Mouse (Mus musculus): ENCODE results near the gene Mei1.

Gene Mei1

GRCm38 (mm10) chr15:82151176-82151575 is 81.4 kb downstream of the Mei1 start:
- DNase-seq (ENCODE audit: low read depth, low spot score), result no peak

- DNase-seq (ENCODE audit: low read depth, low spot score), result no peak
Observed at GRCm38 (mm10) chr15:82152022-82152421, 82.2 kb downstream of the Mei1 start.

- no peak for DNase-seq (ENCODE audit: low read depth, low spot score)
Observed at GRCm38 (mm10) chr15:82152435-82152834, 82.6 kb downstream of the Mei1 start.

- DNase-seq (ENCODE audit: low read depth, low spot score), result no peak
Observed at GRCm38 (mm10) chr15:82156298-82156697, 86.5 kb downstream of the Mei1 start.

- DNase-seq (ENCODE audit: low read depth, low spot score), result no peak
Observed at GRCm38 (mm10) chr15:82156902-82157301, 87.1 kb downstream of the Mei1 start.

- no peak for DNase-seq (ENCODE audit: low read depth, low spot score)
Observed at GRCm38 (mm10) chr15:82158243-82159035, 88.6 kb downstream of the Mei1 start.

- no peak for DNase-seq (ENCODE audit: low read depth, low spot score)
Observed at GRCm38 (mm10) chr15:82159471-82159870, 89.7 kb downstream of the Mei1 start.

- no peak for DNase-seq (ENCODE audit: low read depth, low spot score)
Observed at GRCm38 (mm10) chr15:82160731-82161640, 91.2 kb downstream of the Mei1 start.

- no peak for DNase-seq (ENCODE audit: low read depth, low spot score)
Observed at GRCm38 (mm10) chr15:82161965-82162600, 92.3 kb downstream of the Mei1 start.

- DNase-seq (ENCODE audit: low read depth, low spot score), result no peak
Observed at GRCm38 (mm10) chr15:82163356-82164060, 93.7 kb downstream of the Mei1 start.

- no peak for DNase-seq (ENCODE audit: low read depth, low spot score)
Observed at GRCm38 (mm10) chr15:82164061-82164399, 94.2 kb downstream of the Mei1 start.

GRCm38 (mm10) chr15:82164496-82164895 is 94.7 kb downstream of the Mei1 start:
- DNase-seq (ENCODE audit: low read depth, low spot score), result no peak

GRCm38 (mm10) chr15:82165332-82166239 is 95.8 kb downstream of the Mei1 start:
- peak; percentile 63 for DNase-seq (ENCODE audit: low read depth, low spot score)

GRCm38 (mm10) chr15:82166240-82167100 is 96.7 kb downstream of the Mei1 start:
- DNase-seq (ENCODE audit: low read depth, low spot score), result no peak

GRCm38 (mm10) chr15:82167201-82168168 is 97.7 kb downstream of the Mei1 start:
- DNase-seq (ENCODE audit: low read depth, low spot score), result peak; percentile 80

GRCm38 (mm10) chr15:82169671-82170070 is 99.9 kb downstream of the Mei1 start:
- no peak for DNase-seq (ENCODE audit: low read depth, low spot score)

- no peak for DNase-seq (ENCODE audit: low read depth, low spot score)
Observed at GRCm38 (mm10) chr15:82170437-82171377, 100.9 kb downstream of the Mei1 start.
